Mouse (Mus musculus) spleen, postnatal 0 days (tissue): ENCODE measurements around the gene Fam57b. TPM values are rescaled to one million over a fixed set of nuclear protein-coding genes. Genes with fewer than 3 reads are reported as not detected.

Experiments used
- polyA plus RNA-seq: library from polyadenylated mRNA; unstranded; fragments of >200 nt; fragmentation: Nextera tagmentation; extraction: Ambion mirVana; gene quantifications from 2 replicates; pipeline ENCODE4 v1.2.1, GENCODE M21; 2015

Fam57b gene
- 0.16 TPM in 1 of 2 replicates, not detected in the other for polyA plus RNA-seq

DNA sequence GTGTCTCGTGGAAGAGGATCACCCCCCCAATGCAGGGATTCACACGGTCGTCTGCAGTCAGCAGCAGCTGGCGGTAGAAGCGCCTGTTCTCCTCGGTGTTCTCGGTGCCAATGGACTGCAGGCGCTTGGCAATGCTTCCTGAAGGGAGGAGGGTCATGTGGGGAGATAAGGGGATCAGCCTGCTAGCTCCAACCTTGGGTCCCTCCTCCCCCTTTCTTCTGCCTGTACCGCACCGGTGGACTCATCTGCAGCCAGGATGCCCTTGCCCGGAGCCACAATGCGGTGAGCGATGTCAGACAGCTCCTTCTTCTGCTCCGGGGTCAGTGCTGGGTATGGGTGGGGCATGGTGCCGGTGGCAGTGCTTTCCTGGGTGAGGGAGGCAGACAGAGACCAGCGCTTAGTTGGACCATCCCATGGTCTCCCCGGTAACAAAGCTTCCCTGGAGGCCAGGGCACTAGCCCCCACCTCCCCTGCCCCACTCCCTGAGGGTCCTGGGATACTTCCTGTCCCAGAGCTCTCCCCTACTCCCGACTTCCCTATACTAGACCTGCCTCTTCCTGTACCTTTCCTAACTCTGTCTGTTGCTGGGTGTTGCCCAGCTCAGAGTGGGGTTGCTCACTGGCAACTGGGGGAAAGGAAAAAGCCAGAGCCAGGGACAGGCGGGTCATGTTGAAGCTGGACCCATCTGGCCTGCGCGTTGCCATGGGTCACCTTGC is at the start of gene Fam57b:
Gene Fam57b, plus strand, starts transcription at position 258 of the 716 bp plus-strand sequence.

DNA sequence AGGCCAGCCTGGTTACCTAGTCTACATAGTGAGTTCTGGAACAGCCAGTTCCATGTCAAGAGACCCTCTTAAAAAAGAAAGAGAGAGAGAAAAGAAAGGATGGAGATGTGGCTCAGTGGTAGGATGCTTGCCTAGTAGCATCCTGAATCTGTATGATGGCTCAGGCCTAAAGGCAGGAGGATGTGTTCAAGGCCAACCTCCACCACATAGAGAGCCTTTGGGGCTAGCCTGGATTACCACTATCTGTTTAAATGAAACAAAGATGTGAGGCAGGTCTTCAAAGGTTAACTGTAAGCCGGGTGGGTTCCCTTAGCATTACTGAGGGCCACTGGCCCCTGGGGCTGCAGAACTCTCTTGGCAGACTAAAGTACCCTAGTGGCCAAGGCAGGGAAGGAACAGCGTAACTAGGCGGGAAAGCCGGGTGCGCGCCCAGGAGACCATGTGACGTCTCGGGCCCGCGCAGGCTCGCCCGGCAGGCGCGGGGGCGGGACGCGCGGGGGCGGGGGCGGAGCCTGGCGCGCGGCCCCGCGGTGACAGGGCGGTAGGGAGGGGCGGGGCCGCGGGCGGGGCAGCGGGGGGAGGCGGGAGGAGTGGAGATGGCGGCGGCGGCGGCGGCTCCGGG is 38.3 kb upstream of the Fam57b start, which contains the start of gene Mapk3:
Gene Mapk3, plus strand, starts transcription at position 552 of the 622 bp plus-strand sequence.

GRCm38 (mm10) chr7:126766201-126766600 is 31.3 kb upstream of the Fam57b start, which contains the start of gene Gdpd3:
TSS of gene Gdpd3 (plus strand) at chr7:126766334.

DNA sequence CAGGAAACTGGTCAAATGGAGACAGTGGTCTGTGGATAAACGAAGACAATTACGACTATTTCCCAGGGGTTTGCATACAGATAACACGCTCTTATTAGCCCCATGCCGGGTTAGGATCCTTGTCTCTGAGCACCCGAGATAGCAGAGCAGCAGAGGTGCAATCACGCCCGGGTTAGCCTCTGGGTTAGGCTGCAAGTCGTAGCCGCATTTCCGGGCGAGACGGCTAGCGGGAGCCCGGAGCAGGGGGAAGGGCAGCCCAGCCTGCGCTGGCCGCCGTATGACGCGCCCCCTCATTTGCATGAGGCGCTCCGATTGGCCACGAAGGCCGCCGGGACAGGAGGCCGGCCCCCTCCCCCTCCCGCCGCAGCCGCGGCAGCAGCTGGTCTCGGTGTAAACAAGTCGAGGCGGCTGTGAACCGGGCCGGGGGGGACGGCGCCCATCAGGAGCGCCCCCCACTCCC is 20.8 kb upstream of the Fam57b start, which contains the start of gene Ypel3:
Gene Ypel3, plus strand, starts transcription at position 358 of the 460 bp plus-strand sequence.

GRCm38 (mm10) chr7:126780971-126781635 is 16.4 kb upstream of the Fam57b start, which contains the start of gene Tbx6:
TSS of gene Tbx6 (plus strand) at chr7:126781483.

GRCm38 (mm10) chr7:126791851-126792720 is 5.4 kb upstream of the Fam57b start, which contains the start of gene Ppp4c:
TSS of gene Ppp4c (minus strand) at chr7:126792496.

DNA sequence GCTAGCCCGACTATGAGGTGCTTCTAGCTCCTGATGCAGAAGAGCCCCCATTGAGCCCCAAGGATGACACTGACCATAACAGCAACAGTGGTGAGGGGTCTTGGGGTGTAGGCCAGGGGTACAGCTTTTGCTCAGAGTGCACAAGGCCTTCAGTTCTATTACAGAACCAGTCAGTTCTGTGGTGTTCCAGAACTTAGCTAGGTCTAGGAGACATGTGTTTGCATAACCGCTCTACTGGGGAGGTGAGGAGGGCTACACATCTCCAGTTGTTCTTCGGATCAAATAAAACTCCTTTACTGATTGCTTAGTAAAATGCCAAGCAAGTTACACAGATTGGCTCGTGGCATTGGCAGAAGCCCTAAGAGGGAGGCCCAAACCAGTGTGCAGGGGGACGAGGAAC is 34.1 kb downstream of the Fam57b start, which contains the start of gene 4930451I11Rik:
Gene 4930451I11Rik, minus strand, starts transcription at position 101 of the 400 bp plus-strand sequence.

DNA sequence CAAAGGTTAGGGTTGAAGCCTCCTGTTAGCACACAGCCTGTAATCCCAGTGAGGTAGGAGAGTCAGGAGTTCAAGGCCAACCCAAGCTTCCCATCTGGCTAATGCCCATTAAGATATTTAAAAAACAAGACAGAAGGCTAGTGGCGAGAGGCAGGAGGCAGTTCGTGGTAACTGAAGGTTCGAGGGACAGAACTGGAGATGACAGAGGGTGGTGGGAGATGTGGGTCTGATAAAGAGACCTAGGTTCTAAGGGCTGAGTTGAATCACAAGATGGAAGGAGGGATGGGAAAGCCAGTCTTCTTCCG is 49.6 kb downstream of the Fam57b start, which contains the start of gene Doc2a:
Gene Doc2a, plus strand, starts transcription at position 301 of the 305 bp plus-strand sequence.

DNA sequence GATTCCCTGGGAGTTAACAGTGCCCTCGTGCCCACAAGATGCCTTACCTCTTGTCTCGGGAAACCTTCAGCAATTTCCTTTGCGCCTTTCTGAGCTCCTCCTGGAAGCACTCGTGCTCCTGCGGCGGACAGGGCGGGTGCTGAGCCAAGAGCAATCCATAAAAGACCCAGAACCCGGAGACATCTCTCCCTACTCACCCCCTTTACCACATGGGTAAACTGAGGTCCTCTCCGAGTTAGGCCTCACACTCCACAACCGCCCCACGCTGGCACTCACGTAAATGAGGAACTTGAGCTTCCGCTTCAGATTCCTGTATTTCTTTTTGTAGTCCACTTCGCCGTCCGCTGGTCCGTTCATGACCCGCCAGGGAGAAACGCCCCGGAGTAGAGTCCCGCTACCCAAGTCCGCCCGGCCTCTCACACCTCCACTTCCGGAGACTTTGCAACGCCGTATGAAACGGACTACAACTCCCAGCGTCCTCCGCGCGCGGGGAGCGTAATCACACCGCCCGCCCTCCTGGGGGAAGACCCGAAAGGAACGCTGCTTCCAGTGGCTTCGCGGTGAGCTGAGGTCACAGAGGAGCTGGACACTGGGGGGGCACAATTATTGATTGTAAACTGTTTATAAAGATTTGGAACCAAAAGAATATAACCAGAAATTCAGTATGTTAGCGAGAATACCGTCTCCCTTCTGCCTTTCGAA is 64.1 kb downstream of the Fam57b start, which contains the start of gene Hirip3:
Gene Hirip3, plus strand, starts transcription at position 544 of the 702 bp plus-strand sequence.

DNA sequence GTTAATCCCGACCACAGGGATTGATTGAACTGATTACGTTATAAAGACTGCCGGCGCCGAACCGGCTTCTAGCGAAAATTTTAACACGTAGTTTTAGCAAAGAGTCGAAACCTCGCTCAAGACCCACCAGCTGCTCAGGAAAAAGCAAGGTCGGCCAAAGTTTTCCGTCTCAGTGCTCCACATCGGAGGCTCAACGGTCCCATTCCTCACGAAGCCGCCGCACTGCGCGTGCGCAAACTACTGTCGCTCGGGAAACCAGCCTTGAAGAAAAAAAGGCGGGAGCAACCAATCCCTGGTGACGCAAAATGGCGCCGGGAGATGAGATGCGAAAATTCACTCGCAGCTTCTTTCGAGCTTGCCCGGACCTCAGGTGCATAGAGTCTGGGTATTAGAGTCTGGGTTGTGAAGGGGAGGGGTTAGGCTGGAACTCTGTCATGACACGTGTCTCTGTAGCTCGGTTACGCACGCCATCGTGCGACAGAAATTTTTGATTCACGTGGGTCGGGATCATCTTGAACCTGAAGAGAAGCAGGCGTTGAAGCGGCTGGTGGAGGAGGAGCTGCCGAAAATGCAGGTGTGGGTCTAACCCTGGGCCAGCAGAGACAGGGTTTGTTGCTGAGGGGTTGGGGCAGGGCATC is 64.8 kb downstream of the Fam57b start, which contains the start of gene Ino80e:
Gene Ino80e, minus strand, starts transcription at position 231 of the 638 bp plus-strand sequence.

Other genes with a start within 250 kb of the Fam57b start
- gene Eif3c, start 231.3 kb upstream of the Fam57b start, polyA plus RNA-seq: 127 and 128 TPM in 2 replicates
- 8.2 and 8.4 TPM in 2 replicates for gene Apobr, start 212.7 kb upstream of the Fam57b start, polyA plus RNA-seq
- 23.1 and 32.8 TPM in 2 replicates for gene Cln3, start 211.9 kb upstream of the Fam57b start, polyA plus RNA-seq
- 0.52 and 0.55 TPM in 2 replicates for gene Il27, start 202.7 kb upstream of the Fam57b start, polyA plus RNA-seq
- gene Nupr1, start 166.8 kb upstream of the Fam57b start, polyA plus RNA-seq: 14.0 and 15.6 TPM in 2 replicates
- gene Sgf29, start 148.4 kb upstream of the Fam57b start, polyA plus RNA-seq: 32.5 and 37.4 TPM in 2 replicates
- 10.9 and 15.1 TPM in 2 replicates for gene Sult1a1, start 121.2 kb upstream of the Fam57b start, polyA plus RNA-seq
- 142 and 152 TPM in 2 replicates for gene Bola2, start 102.3 kb upstream of the Fam57b start, polyA plus RNA-seq
- 3.1 and 4.5 TPM in 2 replicates for gene Slx1b, start 101.9 kb upstream of the Fam57b start, polyA plus RNA-seq
- gene Coro1a, start 89.9 kb upstream of the Fam57b start, polyA plus RNA-seq: 226 and 316 TPM in 2 replicates
- 46.8 and 62.2 TPM in 2 replicates for gene Mapk3, start 38.1 kb upstream of the Fam57b start, polyA plus RNA-seq
- gene Gdpd3, start 31.3 kb upstream of the Fam57b start, polyA plus RNA-seq: 4.7 and 6.9 TPM in 2 replicates
- 155 and 172 TPM in 2 replicates for gene Ypel3, start 20.7 kb upstream of the Fam57b start, polyA plus RNA-seq
- 0.81 and 1.0 TPM in 2 replicates for gene Tbx6, start 16.2 kb upstream of the Fam57b start, polyA plus RNA-seq
- gene Ppp4c, start 5.2 kb upstream of the Fam57b start, polyA plus RNA-seq: 134 and 141 TPM in 2 replicates
- gene 4930451I11Rik, start 34.0 kb downstream of the Fam57b start, polyA plus RNA-seq: not detected in 2 replicates
- gene Doc2a, start 49.7 kb downstream of the Fam57b start, polyA plus RNA-seq: not detected in 2 replicates
- 22.2 and 23.3 TPM in 2 replicates for gene Hirip3, start 64.3 kb downstream of the Fam57b start, polyA plus RNA-seq
- gene Ino80e, start 64.7 kb downstream of the Fam57b start, polyA plus RNA-seq: 54.5 and 56.4 TPM in 2 replicates
- gene Taok2, start 87.0 kb downstream of the Fam57b start, polyA plus RNA-seq: 16.8 and 21.7 TPM in 2 replicates
- gene Tmem219, start 125.2 kb downstream of the Fam57b start, polyA plus RNA-seq: 27.2 and 31.4 TPM in 2 replicates
- 9.0 and 9.3 TPM in 2 replicates for gene Kctd13, start 131.2 kb downstream of the Fam57b start, polyA plus RNA-seq
- gene Asphd1, start 151.9 kb downstream of the Fam57b start, polyA plus RNA-seq: 0.12 TPM in 1 of 2 replicates, not detected in the other
- gene Sez6l2, start 152.9 kb downstream of the Fam57b start, polyA plus RNA-seq: 0.34 and 0.40 TPM in 2 replicates
- gene Cdipt, start 178.2 kb downstream of the Fam57b start, polyA plus RNA-seq: 56.1 and 61.1 TPM in 2 replicates
- 1.4 and 2.3 TPM in 2 replicates for gene Cdiptos, start 178.4 kb downstream of the Fam57b start, polyA plus RNA-seq
- gene Mvp, start 217.0 kb downstream of the Fam57b start, polyA plus RNA-seq: 13.4 and 15.9 TPM in 2 replicates
- gene Pagr1b, start 218.8 kb downstream of the Fam57b start, polyA plus RNA-seq: not detected in 2 replicates
- gene Pagr1a, start 219.7 kb downstream of the Fam57b start, polyA plus RNA-seq: 32.5 and 43.1 TPM in 2 replicates
- 3.7 and 10.6 TPM in 2 replicates for gene Gm42742, start 223.4 kb downstream of the Fam57b start, polyA plus RNA-seq
- 0.55 and 0.86 TPM in 2 replicates for gene Prrt2, start 223.5 kb downstream of the Fam57b start, polyA plus RNA-seq
- gene Maz, start 229.4 kb downstream of the Fam57b start, polyA plus RNA-seq: 47.2 and 48.3 TPM in 2 replicates
- 109 and 120 TPM in 2 replicates for gene Kif22, start 244.8 kb downstream of the Fam57b start, polyA plus RNA-seq